Mouse (Mus musculus): ENCODE data around the gene Mrpl24. TPM values are rescaled to one million over a fixed set of nuclear protein-coding genes. Genes with fewer than 3 reads are reported as not detected.

The Mrpl24 gene
- polyA plus RNA-seq, 1 experiment from 2014 or later: 79.3 TPM

GRCm38 (mm10) chr3:87930078-87930795 is 10.9 kb downstream of the Mrpl24 start, which contains the start of the genes Isg20l2 and Rrnad1:
Isg20l2 (plus strand) TSS chr3:87930314.
Rrnad1 (minus strand) TSS chr3:87930717.
- H3K36me3 ChIP-seq (replicated peaks; ENCODE audit: control insufficient read depth, insufficient read depth, low read depth, low read length): peaks cover 2% of the 10 kb centered on the region; the same call in 1 of the 2 replicates
- no peaks in the 10 kb centered on the region for H3K9me3 ChIP-seq (replicated peaks; ENCODE audit: control insufficient read depth, low read length)
- under 1% methylated on average over 62 of the region's 78 CpGs for WGBS

GRCm38 (mm10) chr3:87934026-87934425 is 14.7 kb downstream of the Mrpl24 start:
- Histone ChIP-seq H3K27ac (replicated peaks; ENCODE audit: low read depth, low read length) (no peak overlapping the region), H3K36me3 (replicated peaks; ENCODE audit: control insufficient read depth, insufficient read depth, low read depth, low read length) (peaks cover 4% of the 10 kb centered on the region), H3K4me1 (ENCODE audit: control insufficient read depth, insufficient read depth, low read length) (no peaks in the 10 kb centered on the region; the same call in 1 of the 2 replicates), H3K4me2 (ENCODE audit: low read depth, low read length) (no peak overlapping the region), H3K27me3 (ENCODE audit: control insufficient read depth, insufficient read depth, low read length) (no peaks in the 10 kb centered on the region), H3K9ac (replicated peaks; ENCODE audit: low read length) (no peak overlapping the region), H3K9me3 (replicated peaks; ENCODE audit: control insufficient read depth, low read length) (no peaks in the 10 kb centered on the region), H3K4me3 (ENCODE audit: low read depth, low read length) (no peak overlapping the region)
- WGBS: 85% methylated on average over 5 of the region's 5 CpGs
- no peak for DNase-seq (ENCODE audit: low spot score)
- ATAC-seq (replicated peaks; ENCODE audit: insufficient number of reproducible peaks, low FRiP score, low TSS enrichment, low read depth): no peak

More at GRCm38 (mm10) chr3:87930078-87930795, 10.9 kb downstream of the Mrpl24 start, which contains the start of the genes Isg20l2 and Rrnad1:
- Histone ChIP-seq H3K4me1 (ENCODE audit: control insufficient read depth, insufficient read depth, low read length) (no peaks in the 10 kb centered on the region; the same call in 1 of the 2 replicates), H3K4me2 (ENCODE audit: low read depth, low read length) (peak within 1 kb of the TSS; percentile 71), H3K27me3 (ENCODE audit: control insufficient read depth, insufficient read depth, low read length) (no peaks in the 10 kb centered on the region), H3K9ac (replicated peaks; ENCODE audit: low read length) (peak within 1 kb of the TSS; percentile 93), H3K4me3 (ENCODE audit: low read depth, low read length) (peak within 1 kb of the TSS; percentile 92), H3K27ac (replicated peaks; ENCODE audit: low read depth, low read length) (peak within 1 kb of the TSS; percentile 86)
- ATAC-seq (replicated peaks; ENCODE audit: insufficient number of reproducible peaks, low FRiP score, low TSS enrichment, low read depth): peak; percentile 97
- DNase-seq (ENCODE audit: low spot score): peak; percentile 97

- Histone ChIP-seq H3K9ac (replicated peaks; ENCODE audit: low read length) (no peak overlapping the region), H3K4me3 (ENCODE audit: low read depth, low read length) (no peak overlapping the region), H3K36me3 (replicated peaks; ENCODE audit: control insufficient read depth, insufficient read depth, low read depth, low read length) (peaks cover 8% of the 10 kb centered on the region), H3K9me3 (replicated peaks; ENCODE audit: control insufficient read depth, low read length) (no peaks in the 10 kb centered on the region), H3K4me1 (ENCODE audit: control insufficient read depth, insufficient read depth, low read length) (no peaks in the 10 kb centered on the region), H3K27ac (replicated peaks; ENCODE audit: low read depth, low read length) (no peak overlapping the region), H3K27me3 (ENCODE audit: control insufficient read depth, insufficient read depth, low read length) (no peaks in the 10 kb centered on the region), H3K4me2 (ENCODE audit: low read depth, low read length) (no peak overlapping the region)
- WGBS: 72% methylated on average over 4 of the region's 4 CpGs
- ATAC-seq (replicated peaks; ENCODE audit: insufficient number of reproducible peaks, low FRiP score, low TSS enrichment, low read depth) (no peak), DNase-seq (ENCODE audit: low spot score) (no peak)
Measured at GRCm38 (mm10) chr3:87934501-87934900, 15.2 kb downstream of the Mrpl24 start.

GRCm38 (mm10) chr3:87935201-87935600 is 15.9 kb downstream of the Mrpl24 start:
- H3K36me3 ChIP-seq (replicated peaks; ENCODE audit: control insufficient read depth, insufficient read depth, low read depth, low read length): peaks cover 8% of the 10 kb centered on the region
- no peaks in the 10 kb centered on the region for H3K4me1 ChIP-seq (ENCODE audit: control insufficient read depth, insufficient read depth, low read length)
- H3K27ac ChIP-seq (replicated peaks; ENCODE audit: low read depth, low read length): no peak overlapping the region
- H3K9ac ChIP-seq (replicated peaks; ENCODE audit: low read length): no peak overlapping the region
- WGBS: 86% methylated on average over 4 of the region's 4 CpGs
- no peaks in the 10 kb centered on the region for H3K9me3 ChIP-seq (replicated peaks; ENCODE audit: control insufficient read depth, low read length)
- DNase-seq (ENCODE audit: low spot score): no peak
- H3K27me3 ChIP-seq (ENCODE audit: control insufficient read depth, insufficient read depth, low read length): no peaks in the 10 kb centered on the region
- H3K4me3 ChIP-seq (ENCODE audit: low read depth, low read length): no peak overlapping the region
- H3K4me2 ChIP-seq (ENCODE audit: low read depth, low read length): no peak overlapping the region
- ATAC-seq (replicated peaks; ENCODE audit: insufficient number of reproducible peaks, low FRiP score, low TSS enrichment, low read depth): no peak

GRCm38 (mm10) chr3:87935776-87936175 is 16.5 kb downstream of the Mrpl24 start:
- peaks cover 8% of the 10 kb centered on the region for H3K36me3 ChIP-seq (replicated peaks; ENCODE audit: control insufficient read depth, insufficient read depth, low read depth, low read length)
- peak; percentile 32; the same call in 1 of the 2 replicates for ATAC-seq (replicated peaks; ENCODE audit: insufficient number of reproducible peaks, low FRiP score, low TSS enrichment, low read depth)
- 94% methylated on average over 2 of the region's 2 CpGs for WGBS

GRCm38 (mm10) chr3:87940611-87941010 is 21.3 kb downstream of the Mrpl24 start:
- 69% methylated on average over 5 of the region's 5 CpGs for WGBS
- Histone ChIP-seq H3K4me3 (ENCODE audit: low read depth, low read length) (no peak overlapping the region), H3K36me3 (replicated peaks; ENCODE audit: control insufficient read depth, insufficient read depth, low read depth, low read length) (peaks cover 9% of the 10 kb centered on the region), H3K4me1 (ENCODE audit: control insufficient read depth, insufficient read depth, low read length) (peaks cover 12% of the 10 kb centered on the region), H3K9me3 (replicated peaks; ENCODE audit: control insufficient read depth, low read length) (no peaks in the 10 kb centered on the region), H3K9ac (replicated peaks; ENCODE audit: low read length) (no peak overlapping the region), H3K27me3 (ENCODE audit: control insufficient read depth, insufficient read depth, low read length) (no peaks in the 10 kb centered on the region), H3K4me2 (ENCODE audit: low read depth, low read length) (no peak overlapping the region), H3K27ac (replicated peaks; ENCODE audit: low read depth, low read length) (no peak overlapping the region)
- DNase-seq (ENCODE audit: low spot score) (no peak), ATAC-seq (replicated peaks; ENCODE audit: insufficient number of reproducible peaks, low FRiP score, low TSS enrichment, low read depth) (no peak)

More at GRCm38 (mm10) chr3:87935776-87936175, 16.5 kb downstream of the Mrpl24 start:
- Histone ChIP-seq H3K9ac (replicated peaks; ENCODE audit: low read length) (no peak overlapping the region), H3K4me2 (ENCODE audit: low read depth, low read length) (no peak overlapping the region), H3K4me1 (ENCODE audit: control insufficient read depth, insufficient read depth, low read length) (no peaks in the 10 kb centered on the region), H3K27me3 (ENCODE audit: control insufficient read depth, insufficient read depth, low read length) (no peaks in the 10 kb centered on the region), H3K4me3 (ENCODE audit: low read depth, low read length) (no peak overlapping the region), H3K9me3 (replicated peaks; ENCODE audit: control insufficient read depth, low read length) (no peaks in the 10 kb centered on the region), H3K27ac (replicated peaks; ENCODE audit: low read depth, low read length) (no peak overlapping the region)
- peak; percentile 92 for DNase-seq (ENCODE audit: low spot score)

- H3K27me3 ChIP-seq (ENCODE audit: control insufficient read depth, insufficient read depth, low read length): no peaks in the 10 kb centered on the region
- no peak overlapping the region for H3K27ac ChIP-seq (replicated peaks; ENCODE audit: low read depth, low read length)
- 89% methylated on average over 2 of the region's 2 CpGs for WGBS
- DNase-seq (ENCODE audit: low spot score) (no peak), ATAC-seq (replicated peaks; ENCODE audit: insufficient number of reproducible peaks, low FRiP score, low TSS enrichment, low read depth) (no peak)
- peaks cover 9% of the 10 kb centered on the region for H3K36me3 ChIP-seq (replicated peaks; ENCODE audit: control insufficient read depth, insufficient read depth, low read depth, low read length)
- no peak overlapping the region for H3K9ac ChIP-seq (replicated peaks; ENCODE audit: low read length)
- peaks cover 28% of the 10 kb centered on the region for H3K4me1 ChIP-seq (ENCODE audit: control insufficient read depth, insufficient read depth, low read length)
- no peak overlapping the region for H3K4me3 ChIP-seq (ENCODE audit: low read depth, low read length)
- no peak overlapping the region for H3K4me2 ChIP-seq (ENCODE audit: low read depth, low read length)
- no peaks in the 10 kb centered on the region for H3K9me3 ChIP-seq (replicated peaks; ENCODE audit: control insufficient read depth, low read length)
Measured at GRCm38 (mm10) chr3:87942471-87942870, 23.2 kb downstream of the Mrpl24 start.

- WGBS: 86% methylated on average over 7 of the region's 7 CpGs
- H3K27me3 ChIP-seq (ENCODE audit: control insufficient read depth, insufficient read depth, low read length): no peaks in the 10 kb centered on the region
- DNase-seq (ENCODE audit: low spot score): no peak
- peaks cover 9% of the 10 kb centered on the region; the same call in 1 of the 2 replicates for H3K36me3 ChIP-seq (replicated peaks; ENCODE audit: control insufficient read depth, insufficient read depth, low read depth, low read length)
- H3K9ac ChIP-seq (replicated peaks; ENCODE audit: low read length): no peak overlapping the region
- H3K4me3 ChIP-seq (ENCODE audit: low read depth, low read length): no peak overlapping the region
- peaks cover 32% of the 10 kb centered on the region for H3K4me1 ChIP-seq (ENCODE audit: control insufficient read depth, insufficient read depth, low read length)
- no peaks in the 10 kb centered on the region for H3K9me3 ChIP-seq (replicated peaks; ENCODE audit: control insufficient read depth, low read length)
- ATAC-seq (replicated peaks; ENCODE audit: insufficient number of reproducible peaks, low FRiP score, low TSS enrichment, low read depth): no peak
- H3K4me2 ChIP-seq (ENCODE audit: low read depth, low read length): no peak overlapping the region
- no peak overlapping the region for H3K27ac ChIP-seq (replicated peaks; ENCODE audit: low read depth, low read length)
Measured at GRCm38 (mm10) chr3:87943586-87943985, 24.3 kb downstream of the Mrpl24 start.

All from embryonic facial prominence, embryonic 11.5 days (tissue).